Mouse (Mus musculus) spleen, adult 2 months (tissue): ENCODE data around the gene Clba1.

Source experiments
- CTCF ChIP-seq: fragments of 200-500 bp; IDR thresholded peaks from 2 replicates; pipeline ENCODE4 v1.5.1; 2011; ENCODE audit warnings: mild to moderate bottlenecking, inconsistent platforms; ENCODE audit not compliant: insufficient read depth, insufficient read length, insufficient replicate concordance; ENCODE audit errors: extremely low read depth
- POLR2A ChIP-seq: fragments of 200-500 bp; IDR thresholded peaks from 2 replicates; pipeline ENCODE4 v1.6.1; 2011; ENCODE audit warnings: low read depth, low read length, inconsistent platforms

DNA sequence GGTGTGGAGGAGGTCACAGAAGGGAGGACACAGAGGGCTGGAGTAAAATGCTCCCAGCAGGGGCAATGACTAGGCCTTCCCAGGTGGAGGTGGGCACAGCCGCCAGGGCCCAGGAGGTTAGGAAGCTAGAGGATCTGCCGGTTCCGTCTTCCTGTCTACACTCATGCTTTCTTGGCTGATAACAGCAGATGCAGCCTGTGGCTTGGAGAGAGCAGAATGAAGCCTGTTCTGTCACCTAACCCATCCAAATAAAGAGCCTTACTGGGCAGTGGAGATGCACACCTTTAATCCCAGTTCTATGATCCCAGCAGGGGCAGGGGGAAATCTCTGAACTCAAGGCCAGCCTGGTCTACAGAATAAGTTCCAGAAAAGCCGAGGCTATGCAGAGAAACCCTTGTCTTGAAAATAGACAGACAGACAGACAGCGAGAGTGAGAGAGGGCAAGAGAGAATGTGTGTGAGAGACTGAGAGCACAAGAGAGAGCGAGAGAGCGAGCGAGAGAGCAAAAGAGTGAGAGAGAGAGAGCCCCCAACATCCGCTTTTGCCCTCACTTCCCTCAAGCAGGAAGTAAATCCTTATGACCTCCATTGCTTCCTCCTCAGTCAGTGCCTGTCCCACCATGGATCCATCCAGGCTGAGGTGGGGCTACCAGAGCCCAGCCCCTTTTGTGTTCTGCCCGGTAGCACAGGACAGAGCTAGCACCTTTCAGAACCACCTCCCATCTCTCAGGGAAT lies 9.3 kb upstream of the Clba1 start:
- TF ChIP-seq CTCF (no peak), POLR2A (no peak)
